Mouse (Mus musculus) hindbrain, embryonic 13.5 days (tissue): ENCODE results near the gene Dclk3. TPM values are rescaled to one million over a fixed set of nuclear protein-coding genes. Genes with fewer than 3 reads are reported as not detected.

ENCODE experiments used
- ATAC-seq: fragments of 200-750 bp; cut with Nextera tagmentation; 2 replicates; pipeline ENCODE4 v1.8.0; 2017; ENCODE audit warnings: moderate TSS enrichment; ENCODE audit not compliant: low FRiP score
- H3K27ac ChIP-seq: fragments of 300-500 bp; sonication (generic); 2 replicates; pipeline ENCODE4 v1.5.1; 2015; ENCODE audit warnings: inconsistent platforms, mild to moderate bottlenecking, moderate library complexity
- H3K27me3 ChIP-seq: fragments of 300-500 bp; sonication (generic); 2 replicates; pipeline ENCODE4 v1.6.1; 2015; ENCODE audit warnings: mild to moderate bottlenecking, inconsistent platforms
- H3K36me3 ChIP-seq: fragments of 300-500 bp; sonication (generic); 2 replicates; pipeline ENCODE4 v1.6.1; 2015; ENCODE audit warnings: mild to moderate bottlenecking, inconsistent platforms
- H3K4me1 ChIP-seq: fragments of 300-500 bp; sonication (generic); replicated peaks from 2 replicates; pipeline ENCODE4 v1.6.1; 2015; ENCODE audit warnings: inconsistent platforms
- H3K4me2 ChIP-seq: fragments of 300-500 bp; sonication (generic); 2 replicates; pipeline ENCODE4 v1.6.1; 2015; ENCODE audit warnings: inconsistent platforms, mild to moderate bottlenecking, moderate library complexity
- H3K4me3 ChIP-seq: fragments of 300-500 bp; sonication (generic); 2 replicates; pipeline ENCODE4 v1.5.1; 2015; ENCODE audit warnings: mild to moderate bottlenecking, inconsistent platforms
- H3K9ac ChIP-seq: fragments of 300-500 bp; sonication (generic); 2 replicates; pipeline ENCODE4 v1.6.1; 2015; ENCODE audit warnings: mild to moderate bottlenecking, inconsistent platforms
- H3K9me3 ChIP-seq: fragments of 300-500 bp; sonication (generic); 2 replicates; pipeline ENCODE4 v1.6.1; 2016; ENCODE audit warnings: inconsistent platforms
- WGBS: fragments of 180-500 bp; shearing (Covaris S2); methylation state at CpG from one replicate; pipeline ENCODE4 v1.1.7; 2015; 5-methylcytosine and 5-hydroxymethylcytosine counted together
- polyA plus RNA-seq: library from polyadenylated mRNA; unstranded; fragments of >200 nt; fragmentation: Nextera tagmentation; extraction: Ambion mirVana; gene quantifications from 2 replicates; pipeline ENCODE4 v1.2.1, GENCODE M21; 2015

The Dclk3 gene
- polyA plus RNA-seq, 1 experiment from 2014 or later = 4.9 TPM

DNA sequence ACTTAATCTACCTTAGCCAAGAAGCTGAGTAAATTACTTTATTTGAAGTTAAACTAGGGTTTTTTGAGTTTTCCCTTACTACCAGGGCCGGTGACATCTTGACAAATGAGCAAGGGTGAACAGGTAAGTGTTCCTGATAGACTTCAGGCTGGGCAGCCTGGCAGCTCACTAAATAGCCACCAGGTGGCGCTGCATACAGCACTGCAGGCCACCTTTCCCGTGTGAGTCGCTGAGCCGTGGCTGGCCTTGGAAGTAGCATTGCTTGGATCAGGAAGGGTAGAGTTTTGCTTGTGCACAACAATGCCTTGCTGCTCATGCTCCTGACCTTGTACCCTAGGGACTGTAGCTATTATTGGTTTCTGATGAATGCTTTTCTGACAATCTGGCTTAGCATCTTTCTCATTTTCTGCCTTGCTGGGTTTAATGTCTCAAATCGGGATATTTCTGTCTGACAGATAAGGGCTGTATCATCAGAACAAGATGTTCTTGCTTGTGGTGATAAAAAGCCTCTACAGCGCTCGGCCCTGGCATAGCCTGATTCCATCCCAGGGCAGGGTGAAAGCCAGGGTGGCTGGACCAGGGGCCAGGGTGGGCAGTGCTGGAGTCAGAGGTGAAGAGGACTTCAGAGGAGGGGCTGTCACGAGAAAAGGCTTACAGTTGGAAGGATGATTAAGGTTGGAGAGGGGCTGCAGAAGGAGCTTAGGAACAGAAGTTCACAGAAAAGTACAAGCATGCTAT is 58.4 kb downstream of the Dclk3 start:
- no peaks in the 10 kb centered on the region for H3K36me3 ChIP-seq
- H3K9ac ChIP-seq = no peak overlapping the region
- 29% methylated on average over 9 of the region's 9 CpGs for WGBS
- no peak overlapping the region for H3K27ac ChIP-seq
- 0 out of 2 replicates have a peak, but pooled peaks cover 5% of the 10 kb centered on the region for H3K27me3 ChIP-seq
- no peaks in the 10 kb centered on the region for H3K9me3 ChIP-seq
- no peak overlapping the region for H3K4me3 ChIP-seq
- no peak overlapping the region for H3K4me2 ChIP-seq
- peaks cover 4% of the 10 kb centered on the region for H3K4me1 ChIP-seq
- peak; percentile 73; the same call in 1 of the 2 replicates for ATAC-seq

DNA sequence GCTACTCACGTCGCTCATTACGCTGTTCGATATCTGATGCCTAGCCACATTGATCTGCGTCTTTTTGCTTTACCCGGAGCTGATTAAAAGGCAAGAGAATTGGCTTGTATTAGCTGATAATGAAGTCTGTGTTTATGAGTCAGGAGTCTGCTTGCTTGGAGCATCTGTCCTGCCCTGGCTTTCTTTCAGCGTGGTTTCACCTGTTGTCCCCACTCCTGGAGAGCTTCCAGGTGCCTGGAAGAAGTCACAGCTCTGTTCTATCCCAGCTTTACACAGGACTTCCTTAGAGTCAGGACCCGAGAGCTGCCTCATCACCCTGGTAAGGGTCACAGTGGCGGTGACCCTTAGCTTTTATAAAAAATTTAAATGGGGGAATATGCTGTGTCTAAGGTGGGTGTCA is 61.3 kb downstream of the Dclk3 start:
- Histone ChIP-seq H3K4me1 (peaks cover 4% of the 10 kb centered on the region), H3K9me3 (no peaks in the 10 kb centered on the region), H3K27me3 (no peaks in the 10 kb centered on the region), H3K4me3 (no peak overlapping the region), H3K9ac (no peak overlapping the region), H3K4me2 (no peak overlapping the region), H3K36me3 (no peaks in the 10 kb centered on the region), H3K27ac (no peak overlapping the region)
- WGBS = 84% methylated on average over 9 of the region's 9 CpGs
- no peak for ATAC-seq

- H3K9ac ChIP-seq = no peak overlapping the region
- ATAC-seq = no peak
- no peaks in the 10 kb centered on the region for H3K9me3 ChIP-seq
- H3K27me3 ChIP-seq = no peaks in the 10 kb centered on the region
- H3K27ac ChIP-seq = no peak overlapping the region
- no peak overlapping the region for H3K4me3 ChIP-seq
- no peaks in the 10 kb centered on the region for H3K36me3 ChIP-seq
- no peaks in the 10 kb centered on the region for H3K4me1 ChIP-seq
- 31% methylated on average over 3 of the region's 3 CpGs for WGBS
- H3K4me2 ChIP-seq = no peak overlapping the region
Observed at GRCm38 (mm10) chr9:111506075-111506474, 67.2 kb downstream of the Dclk3 start.

DNA sequence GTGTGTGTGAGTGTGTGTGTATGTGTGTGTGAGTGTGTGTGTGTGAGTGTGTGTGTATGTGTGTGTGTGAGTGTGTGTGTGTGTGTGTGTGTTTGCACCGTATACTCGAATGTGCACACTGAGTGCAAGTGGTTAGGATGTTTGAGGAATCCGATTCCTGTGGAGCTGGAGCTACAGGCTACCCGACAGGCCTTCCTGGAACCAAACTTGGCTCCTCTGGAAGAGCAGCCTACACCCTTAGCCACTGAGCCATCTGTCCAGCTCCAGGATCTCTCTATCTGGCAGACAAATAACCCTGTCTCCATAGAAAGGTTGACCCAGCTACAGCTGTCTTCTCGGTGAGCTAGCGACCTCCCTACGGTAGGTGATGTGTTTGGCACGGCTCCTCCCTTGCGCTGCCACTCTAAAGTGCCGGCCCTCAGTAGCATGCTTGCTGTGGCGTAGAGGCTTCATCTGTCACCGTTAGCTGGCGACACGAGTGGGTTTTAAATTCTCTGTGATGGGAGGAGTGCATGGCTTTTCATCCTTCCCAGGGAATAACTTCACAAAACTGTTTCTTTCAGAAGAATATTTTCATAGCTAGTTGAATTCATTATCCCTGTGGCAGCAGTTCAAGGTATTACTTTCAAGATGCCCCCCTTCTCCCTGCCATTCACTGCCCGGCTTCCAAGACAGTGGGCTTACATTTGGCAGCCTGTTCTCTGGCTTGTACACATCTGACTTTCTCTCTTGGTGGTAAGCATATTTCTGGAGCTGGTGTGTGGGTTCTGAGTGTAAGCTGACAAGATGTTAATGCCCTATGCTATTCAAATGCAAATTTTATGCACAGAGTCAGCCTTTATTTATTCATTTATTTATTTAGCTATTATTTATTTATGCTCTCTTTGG is 75.9 kb downstream of the Dclk3 start:
- no peak for ATAC-seq
- no peaks in the 10 kb centered on the region for H3K27me3 ChIP-seq
- WGBS = 65% methylated on average over 15 of the region's 15 CpGs
- no peak overlapping the region for H3K27ac ChIP-seq
- H3K9ac ChIP-seq = no peak overlapping the region
- no peak overlapping the region for H3K4me2 ChIP-seq
- H3K9me3 ChIP-seq = no peaks in the 10 kb centered on the region
- H3K36me3 ChIP-seq = no peaks in the 10 kb centered on the region
- H3K4me3 ChIP-seq = no peak overlapping the region
- H3K4me1 ChIP-seq = 0 out of 2 replicates have a peak, but pooled peaks cover 4% of the 10 kb centered on the region

DNA sequence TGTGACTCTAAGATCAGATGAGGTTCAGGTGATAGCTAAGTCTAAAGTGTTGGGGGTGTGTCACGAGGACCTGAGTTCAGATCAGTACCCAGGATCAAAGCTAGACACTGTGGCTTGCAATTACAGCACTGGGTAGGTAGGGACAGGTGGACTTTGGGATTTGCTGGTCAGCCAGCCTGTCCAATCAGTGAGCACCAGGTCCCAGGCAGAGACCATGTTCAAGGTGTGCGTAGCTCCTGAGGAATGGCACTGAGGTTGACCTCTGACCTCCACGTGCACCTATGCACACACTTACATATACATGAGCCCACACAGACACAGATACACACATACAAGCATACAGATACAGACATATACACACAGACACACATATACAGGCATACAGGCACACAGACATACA is 76.7 kb downstream of the Dclk3 start:
- H3K9me3 ChIP-seq = no peaks in the 10 kb centered on the region
- no peak overlapping the region for H3K4me2 ChIP-seq
- H3K36me3 ChIP-seq = no peaks in the 10 kb centered on the region
- H3K27me3 ChIP-seq = no peaks in the 10 kb centered on the region
- H3K9ac ChIP-seq = no peak overlapping the region
- H3K4me1 ChIP-seq = 0 out of 2 replicates have a peak, but pooled peaks cover 4% of the 10 kb centered on the region
- H3K27ac ChIP-seq = no peak overlapping the region
- no peak for ATAC-seq
- H3K4me3 ChIP-seq = no peak overlapping the region
- WGBS = 92% methylated on average over 3 of the region's 3 CpGs

DNA sequence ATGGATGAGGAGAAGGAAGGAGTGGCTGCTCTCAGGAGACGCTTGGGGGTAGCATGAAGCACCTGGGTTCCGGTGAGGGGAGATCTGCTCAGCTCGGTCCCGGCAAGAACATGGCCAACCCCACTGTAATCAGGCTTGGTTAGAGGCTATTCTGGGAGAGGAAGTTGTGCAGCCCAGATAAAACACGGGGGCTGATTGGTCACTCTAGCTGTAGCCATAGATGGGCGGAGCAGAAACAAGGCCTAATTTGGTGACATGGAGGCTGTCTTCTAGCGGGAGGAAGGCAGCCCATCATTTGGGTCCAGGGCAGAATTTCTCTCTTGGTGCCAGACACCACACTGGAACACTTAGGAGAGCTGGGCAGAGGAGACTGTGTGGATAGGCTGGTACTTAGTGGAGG is 83.3 kb downstream of the Dclk3 start:
- Histone ChIP-seq H3K4me2 (no peak overlapping the region), H3K9ac (no peak overlapping the region), H3K27ac (no peak overlapping the region), H3K36me3 (no peaks in the 10 kb centered on the region), H3K4me3 (no peak overlapping the region), H3K27me3 (no peaks in the 10 kb centered on the region), H3K4me1 (no peaks in the 10 kb centered on the region), H3K9me3 (0 out of 2 replicates have a peak, but pooled peaks cover 3% of the 10 kb centered on the region)
- no peak for ATAC-seq
- 92% methylated on average over 7 of the region's 7 CpGs for WGBS

- no peaks in the 10 kb centered on the region for H3K36me3 ChIP-seq
- no peaks in the 10 kb centered on the region for H3K4me1 ChIP-seq
- no peak overlapping the region for H3K4me3 ChIP-seq
- no peak overlapping the region for H3K27ac ChIP-seq
- H3K4me2 ChIP-seq = no peak overlapping the region
- 0 out of 2 replicates have a peak, but pooled peaks cover 3% of the 10 kb centered on the region for H3K9me3 ChIP-seq
- H3K9ac ChIP-seq = no peak overlapping the region
- ATAC-seq = no peak
- H3K27me3 ChIP-seq = no peaks in the 10 kb centered on the region
- 94% methylated on average over 11 of the region's 11 CpGs for WGBS
Observed at GRCm38 (mm10) chr9:111523111-111523510, 84.2 kb downstream of the Dclk3 start.

DNA sequence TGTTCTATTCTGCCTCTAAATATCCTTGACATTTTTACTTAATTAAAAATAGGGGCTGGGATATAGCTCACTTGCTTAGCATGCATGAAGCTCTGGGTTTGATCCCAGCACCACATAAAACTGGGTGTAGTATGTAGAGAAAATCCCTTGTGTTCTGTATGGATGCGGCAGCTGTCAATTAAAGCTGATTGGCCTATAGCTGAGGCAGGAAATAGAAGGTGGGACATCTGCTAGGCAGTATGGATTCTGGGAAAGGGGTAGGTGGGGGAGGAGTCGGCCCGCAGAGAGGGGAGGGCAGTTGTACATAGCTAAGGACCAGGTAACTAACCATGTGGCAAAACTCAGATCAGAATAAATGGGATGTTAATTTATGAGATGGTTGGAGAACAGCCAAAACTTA is 85.0 kb downstream of the Dclk3 start:
- Histone ChIP-seq H3K4me3 (no peak overlapping the region), H3K9ac (no peak overlapping the region), H3K36me3 (no peaks in the 10 kb centered on the region), H3K9me3 (0 out of 2 replicates have a peak, but pooled peaks cover 3% of the 10 kb centered on the region), H3K27me3 (no peaks in the 10 kb centered on the region), H3K4me2 (no peak overlapping the region), H3K27ac (no peak overlapping the region), H3K4me1 (no peaks in the 10 kb centered on the region)
- 97% methylated on average over 3 of the region's 3 CpGs for WGBS
- ATAC-seq = no peak

DNA sequence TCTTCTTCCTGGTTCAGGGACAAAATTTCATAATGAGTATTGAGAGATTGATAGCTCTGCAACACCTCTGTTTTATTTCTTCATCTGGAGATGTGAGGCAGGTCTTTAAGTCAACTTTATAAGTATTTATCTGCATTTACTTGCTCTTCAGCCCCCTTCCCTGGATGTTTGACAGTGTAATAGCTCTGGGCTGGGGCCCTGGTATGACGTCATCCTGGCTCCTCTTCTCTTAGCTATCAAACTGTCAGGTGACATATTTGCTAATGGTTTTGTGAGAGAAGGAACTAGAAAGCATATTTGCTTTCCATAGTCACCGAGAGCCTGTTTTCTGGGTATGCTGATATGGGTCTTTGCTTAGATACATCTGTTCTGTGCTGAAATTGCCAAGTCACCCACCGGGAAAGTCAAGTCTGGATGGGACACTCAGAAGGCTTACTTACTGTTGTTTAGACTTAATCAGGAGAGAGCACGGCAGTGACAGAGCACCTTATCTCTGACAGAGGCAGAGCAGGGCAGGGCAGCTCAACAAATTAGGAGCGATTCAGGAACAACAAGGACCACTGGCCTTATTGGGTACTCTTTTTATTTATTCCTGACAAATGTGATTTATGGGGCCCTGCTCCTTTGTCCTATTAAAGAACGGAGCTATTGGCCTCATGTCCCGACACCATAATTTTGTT is 96.0 kb downstream of the Dclk3 start:
- H3K9me3 ChIP-seq = no peaks in the 10 kb centered on the region
- ATAC-seq = no peak
- H3K4me3 ChIP-seq = no peak overlapping the region
- peaks cover 3% of the 10 kb centered on the region; the same call in 1 of the 2 replicates for H3K4me1 ChIP-seq
- no peaks in the 10 kb centered on the region for H3K27me3 ChIP-seq
- H3K9ac ChIP-seq = no peak overlapping the region
- H3K36me3 ChIP-seq = no peaks in the 10 kb centered on the region
- WGBS = 52% methylated on average over 7 of the region's 7 CpGs
- no peak overlapping the region for H3K4me2 ChIP-seq
- no peak overlapping the region for H3K27ac ChIP-seq

DNA sequence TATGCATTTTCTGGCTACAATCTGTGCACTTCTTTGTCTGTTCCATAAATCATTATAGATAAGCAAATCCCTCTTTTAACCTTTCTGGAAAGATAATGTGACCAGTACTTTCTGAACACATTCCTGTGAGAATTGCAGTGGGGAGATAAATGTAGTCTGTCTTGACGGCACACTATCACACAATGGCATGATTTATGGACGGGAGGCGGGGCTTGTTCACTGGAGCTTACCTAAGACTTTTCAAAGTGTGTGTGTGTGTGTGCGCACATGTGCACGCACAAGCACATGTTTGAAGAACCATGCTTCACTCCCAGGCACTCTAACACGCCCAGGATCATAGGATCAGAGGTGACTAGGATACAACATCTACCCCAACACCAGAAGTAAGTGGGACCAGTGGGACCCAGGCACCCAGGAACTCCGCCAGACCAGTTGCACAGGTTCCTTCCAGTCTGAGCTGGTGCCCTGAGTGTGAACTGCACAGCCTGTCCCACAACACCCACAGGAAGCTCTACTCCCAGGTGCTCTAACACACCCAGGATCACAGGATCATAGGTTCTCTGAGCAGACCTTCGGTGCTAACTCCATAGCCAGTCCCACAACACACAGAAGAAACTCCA is 96.7 kb downstream of the Dclk3 start:
- no peak overlapping the region for H3K27ac ChIP-seq
- WGBS = 65% methylated on average over 8 of the region's 8 CpGs
- H3K27me3 ChIP-seq = no peaks in the 10 kb centered on the region
- 0 out of 2 replicates have a peak, but pooled peaks have one; percentile 43 for ATAC-seq
- no peaks in the 10 kb centered on the region for H3K9me3 ChIP-seq
- no peak overlapping the region for H3K4me2 ChIP-seq
- no peak overlapping the region for H3K9ac ChIP-seq
- no peaks in the 10 kb centered on the region for H3K36me3 ChIP-seq
- H3K4me1 ChIP-seq = peaks cover 3% of the 10 kb centered on the region; the same call in 1 of the 2 replicates
- no peak overlapping the region for H3K4me3 ChIP-seq
